Mouse (Mus musculus) erythroblast, embryonic 14.5 days (primary cell): Measurements from ENCODE around the gene Corin.

Experiments
- GATA1 ChIP-seq: IDR thresholded peaks from 2 replicates; pipeline ENCODE4 v1.6.1; 2012; ENCODE audit warnings: low read length, inconsistent platforms, mixed read lengths
- TAL1 ChIP-seq: IDR thresholded peaks from 3 replicates; pipeline ENCODE4 v1.6.1; 2012; ENCODE audit warnings: low read length, inconsistent platforms, mixed read lengths

GRCm38 (mm10) chr5:72491232-72491631 is 13.0 kb downstream of the Corin start:
- TF ChIP-seq GATA1 (no peak), TAL1 (no peak)
